Mouse (Mus musculus): ENCODE data around the gene Susd3.

Gene Susd3

GRCm38 (mm10) chr13:49181411-49181984 lies 67.0 kb downstream of the Susd3 start:
- no peak for DNase-seq

- DNase-seq: no peak
These were observed 67.8 kb downstream of the Susd3 start for GRCm38 (mm10) chr13:49180691-49181090.

Measured in retina, postnatal 1 day (tissue).